Mouse (Mus musculus) retina, adult 2 months (tissue): ENCODE results near the gene Ucp1.
A peak's percentile ranks its signal among the peaks of the same experiment; 100 is the strongest.
"Not testable (repeated sequence)": the region's sequence is repeated elsewhere in the genome, so short reads cannot be mapped to it uniquely, and the experiment has no call there.

Source experiments
- DNase-seq: peaks from one replicate; pipeline ENCODE4 v3.0.0-alpha.2; 2012; ENCODE audit warnings: low read depth, low spot score

Ucp1 gene

DNA sequence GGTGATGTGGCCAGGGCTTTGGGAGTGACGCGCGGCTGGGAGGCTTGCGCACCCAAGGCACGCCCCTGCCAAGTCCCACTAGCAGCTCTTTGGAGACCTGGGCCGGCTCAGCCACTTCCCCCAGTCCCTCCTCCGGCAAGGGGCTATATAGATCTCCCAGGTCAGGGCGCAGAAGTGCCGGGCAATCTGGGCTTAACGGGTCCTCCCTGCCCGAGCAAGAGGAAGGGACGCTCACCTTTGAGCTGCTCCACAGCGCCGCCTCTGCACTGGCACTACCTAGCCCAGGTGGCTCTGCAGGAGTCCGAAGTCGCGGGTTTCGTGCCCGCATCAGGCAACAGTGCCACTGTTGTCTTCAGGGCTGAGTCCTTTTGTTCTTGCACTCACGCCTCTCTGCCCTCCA lies at the start of gene Ucp1:
Ucp1 (plus strand) TSS at position 177 of the 400 bp plus-strand sequence.
- no peak for DNase-seq

DNA sequence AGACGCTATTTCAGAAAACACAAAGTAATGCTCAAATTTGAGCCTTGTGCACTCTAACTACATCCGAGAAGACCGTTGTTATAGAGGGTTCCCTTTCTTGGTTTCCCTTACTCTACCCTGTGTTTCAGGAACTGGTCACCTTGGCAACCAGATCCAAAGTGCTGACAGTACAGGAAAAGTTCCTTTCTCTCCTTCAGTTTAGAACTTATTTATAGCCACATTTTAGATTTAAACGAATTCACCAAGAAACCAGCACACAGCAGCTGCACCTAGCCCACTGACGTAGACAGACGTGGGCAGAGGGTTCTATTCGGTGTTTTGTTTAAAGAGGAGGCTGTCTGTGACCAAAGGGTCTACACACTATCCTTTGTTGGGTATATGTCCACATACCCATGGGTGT lies 46.0 kb upstream of the Ucp1 start:
- DNase-seq, result no peak

DNA sequence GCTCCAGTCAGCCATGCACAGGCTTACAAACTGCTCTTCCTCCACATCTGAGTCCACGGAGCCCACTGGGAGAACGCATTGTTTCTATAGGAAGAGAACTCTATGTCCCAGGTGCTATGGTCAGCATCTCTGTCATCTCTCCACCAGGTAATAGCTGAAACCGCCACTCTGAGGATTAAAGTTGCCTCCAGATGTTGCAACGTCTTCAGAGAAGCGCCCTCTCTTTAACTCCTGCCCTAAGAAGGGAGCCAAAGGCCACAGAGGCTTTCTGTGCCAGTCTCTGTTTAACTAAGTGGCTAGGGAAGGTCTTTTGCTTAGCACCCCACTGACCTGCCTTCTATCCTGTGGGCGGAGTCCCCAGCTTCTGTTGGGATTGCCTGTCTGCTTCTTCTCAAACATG lies 39.3 kb upstream of the Ucp1 start:
- no peak for DNase-seq

DNA sequence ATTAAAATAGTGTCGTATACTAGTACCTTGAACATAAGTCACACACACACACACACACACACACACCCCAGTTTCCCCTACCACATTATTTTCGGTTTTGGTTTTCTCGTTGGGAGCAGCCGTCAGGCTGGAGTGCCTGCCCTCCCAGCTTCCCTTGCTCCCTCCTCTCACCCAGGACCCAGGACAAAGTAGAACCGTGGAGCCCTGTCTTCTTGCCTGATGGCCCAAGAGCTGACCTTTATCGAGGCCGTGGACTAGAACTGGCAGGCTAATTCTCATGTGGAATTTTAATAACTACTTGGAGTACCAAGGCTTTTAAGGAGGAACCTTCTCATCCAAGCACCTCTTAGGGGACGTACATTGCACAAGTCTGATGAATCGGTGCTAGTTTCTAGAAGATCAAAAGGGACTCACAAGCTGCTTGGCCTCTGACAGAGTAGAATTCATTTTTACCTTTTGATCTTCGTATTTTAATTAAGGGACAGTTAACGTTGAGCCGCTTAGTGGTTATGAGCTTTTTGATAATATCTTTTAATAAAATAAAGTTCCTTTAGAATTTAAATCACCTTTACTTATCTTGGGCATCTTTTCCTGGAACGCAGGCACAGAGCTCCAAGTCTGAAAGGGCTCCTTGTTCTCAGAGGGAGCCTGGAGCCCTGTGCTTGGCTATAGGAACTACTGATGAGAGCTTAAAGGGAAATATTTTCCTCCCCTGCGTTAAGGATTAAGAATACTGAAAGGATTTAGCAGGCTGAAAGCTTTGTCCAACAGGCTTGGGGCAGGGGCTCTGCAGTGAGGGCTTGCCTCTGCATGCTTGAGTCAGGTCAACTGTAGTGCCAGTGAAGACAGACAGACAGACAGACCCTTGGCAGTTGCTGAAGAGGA lies 38.5 kb upstream of the Ucp1 start:
- no peak for DNase-seq

DNA sequence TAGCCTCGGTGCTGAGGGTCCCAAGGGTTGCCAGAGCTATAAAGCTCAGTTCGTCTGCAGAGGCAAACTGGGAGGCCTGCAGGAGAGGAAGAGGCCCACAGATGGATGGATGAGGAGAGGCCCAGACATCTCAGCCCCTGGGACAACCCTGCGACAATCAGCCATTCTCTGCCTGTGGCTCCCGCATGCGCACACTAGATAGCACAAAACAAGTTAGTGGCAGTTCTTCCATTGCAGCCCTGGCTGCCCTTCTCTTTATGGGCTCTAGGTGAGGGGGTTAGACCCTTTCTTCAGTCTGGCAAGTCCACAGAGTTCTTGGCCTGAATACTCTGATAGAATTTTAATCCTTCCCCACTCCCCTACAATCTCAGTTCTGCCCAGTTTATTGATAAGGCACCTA lies 37.4 kb upstream of the Ucp1 start:
- DNase-seq, result no peak

DNA sequence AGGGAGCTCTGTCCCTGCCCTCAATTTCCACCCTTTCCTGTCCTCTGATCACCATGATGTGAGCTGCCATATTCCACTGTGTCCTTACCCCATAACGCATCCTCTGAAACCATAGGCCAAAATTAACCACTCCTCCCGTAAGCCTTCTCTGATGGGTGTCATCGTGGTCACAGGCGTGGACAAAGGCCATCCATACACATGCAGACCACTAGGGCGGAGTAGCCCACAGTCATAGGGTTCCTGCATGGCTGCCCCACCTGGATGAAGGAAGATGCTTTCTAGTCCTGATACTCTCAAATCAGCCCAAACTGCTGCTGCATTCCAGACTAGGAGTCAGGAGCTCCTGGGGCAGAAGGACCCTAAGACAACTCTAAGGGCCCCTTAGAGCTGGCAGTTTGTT lies 32.5 kb upstream of the Ucp1 start:
- DNase-seq, result no peak

DNA sequence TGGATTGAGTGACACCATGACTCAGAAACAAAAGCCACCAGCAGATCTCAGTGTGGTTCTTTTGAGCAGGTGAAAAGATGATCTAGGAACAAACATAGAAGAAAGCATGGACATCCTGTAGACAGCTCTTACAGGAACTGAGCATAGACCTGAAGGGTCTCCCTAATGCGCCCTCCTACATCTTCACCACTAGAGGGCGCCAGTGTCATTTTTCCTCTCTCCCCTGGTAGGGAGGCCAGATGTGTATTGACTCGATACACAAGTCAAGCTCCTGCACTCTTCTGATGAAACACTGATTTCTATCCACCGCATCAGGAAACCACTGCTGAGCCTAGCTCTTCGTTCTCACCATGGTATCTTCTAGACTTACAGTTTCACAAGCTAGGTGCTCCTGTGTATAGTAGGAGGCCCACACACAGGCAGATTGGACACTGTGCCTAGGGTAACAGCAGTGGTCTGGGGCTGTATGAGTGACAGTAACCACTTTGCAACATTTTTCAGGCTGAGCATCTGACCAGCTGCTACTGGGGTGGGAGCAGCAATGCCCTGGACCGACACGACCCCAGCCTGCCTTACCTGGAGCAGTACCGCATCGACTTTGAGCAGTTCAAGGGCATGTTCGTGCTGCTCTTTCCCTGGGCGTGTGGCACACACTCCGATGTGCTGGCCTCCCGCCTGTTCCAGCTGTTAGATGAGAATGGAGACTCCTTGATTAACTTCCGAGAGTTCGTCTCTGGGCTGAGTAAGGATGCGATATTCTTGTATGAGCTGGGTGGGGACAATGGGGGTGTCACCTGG lies 29.5 kb upstream of the Ucp1 start:
- peak; percentile 43 for DNase-seq

DNA sequence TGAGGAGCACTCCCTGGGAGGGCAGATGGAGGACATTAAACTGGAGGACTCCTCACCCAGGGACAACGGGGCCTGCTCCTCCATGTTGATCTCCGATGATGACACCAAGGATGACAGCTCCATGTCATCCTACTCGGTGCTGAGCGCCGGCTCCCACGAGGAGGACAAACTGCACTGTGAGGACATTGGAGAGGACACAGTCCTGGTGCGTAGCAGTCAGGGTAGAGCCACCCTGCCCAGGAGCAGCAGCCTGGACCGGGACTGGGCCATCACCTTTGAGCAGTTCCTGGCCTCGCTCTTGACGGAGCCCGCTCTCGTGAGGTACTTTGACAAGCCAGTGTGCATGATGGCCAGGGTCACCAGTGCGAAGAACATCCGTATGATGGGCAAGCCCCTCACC lies 19.0 kb upstream of the Ucp1 start:
- no peak for DNase-seq

DNA sequence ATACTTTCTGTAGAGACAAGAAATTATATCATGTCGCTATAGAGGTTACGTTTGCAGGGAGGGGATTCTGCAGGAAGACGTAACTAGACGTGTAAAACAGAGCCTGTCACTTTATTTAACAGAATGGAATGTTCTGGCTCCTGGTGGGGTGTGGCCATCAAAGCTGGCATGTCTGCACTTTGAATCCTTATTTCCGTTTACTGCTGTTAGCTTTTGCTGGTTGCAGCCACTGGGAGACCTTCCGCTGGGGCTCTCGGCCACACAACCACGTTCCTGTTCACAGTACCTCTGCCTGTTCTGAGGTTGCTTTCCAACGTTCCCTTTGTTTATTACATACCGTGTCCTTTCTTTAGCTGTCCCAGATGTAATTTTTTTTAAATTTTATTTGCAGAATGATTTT lies 17.7 kb upstream of the Ucp1 start:
- no peak for DNase-seq

DNA sequence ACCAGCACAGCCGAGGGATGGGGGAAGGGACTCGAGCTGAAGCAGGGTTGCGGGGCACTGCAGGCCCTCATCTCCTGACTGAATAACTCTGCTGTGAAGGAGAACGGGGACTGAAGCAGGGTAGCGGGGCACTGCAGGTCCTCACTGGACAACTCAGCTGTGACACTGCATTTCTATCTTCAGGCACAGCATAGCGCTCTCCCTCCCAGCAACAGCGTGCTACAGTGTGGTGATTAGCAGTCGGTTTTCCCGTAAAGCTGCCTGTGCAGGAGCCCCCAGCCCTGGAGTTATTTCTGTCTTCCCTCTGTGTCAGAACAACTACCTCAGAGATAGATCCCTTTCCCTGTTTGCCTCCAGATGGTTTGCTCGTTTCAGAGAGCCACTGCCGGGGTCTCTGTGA lies 15.7 kb upstream of the Ucp1 start:
- no peak for DNase-seq

DNA sequence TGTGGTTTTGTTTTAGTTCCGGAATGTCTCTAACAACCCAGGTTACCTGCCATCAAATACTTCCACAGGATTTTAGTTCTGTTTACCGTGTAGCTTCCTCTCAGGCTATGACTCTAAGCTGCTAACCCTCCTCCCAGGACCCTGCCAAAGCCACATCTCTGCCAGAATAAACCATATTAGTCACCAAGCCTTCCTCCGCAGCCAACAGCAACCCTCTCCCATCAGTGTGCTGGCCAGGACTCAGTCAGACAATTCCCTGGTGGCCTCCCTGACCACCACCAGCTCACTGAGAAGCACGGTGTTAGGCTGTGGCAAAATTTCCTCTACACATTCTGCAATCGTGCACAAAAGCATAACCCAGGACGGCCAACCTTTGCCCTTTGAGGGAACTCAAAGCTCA lies 11.7 kb upstream of the Ucp1 start:
- no peak for DNase-seq

DNA sequence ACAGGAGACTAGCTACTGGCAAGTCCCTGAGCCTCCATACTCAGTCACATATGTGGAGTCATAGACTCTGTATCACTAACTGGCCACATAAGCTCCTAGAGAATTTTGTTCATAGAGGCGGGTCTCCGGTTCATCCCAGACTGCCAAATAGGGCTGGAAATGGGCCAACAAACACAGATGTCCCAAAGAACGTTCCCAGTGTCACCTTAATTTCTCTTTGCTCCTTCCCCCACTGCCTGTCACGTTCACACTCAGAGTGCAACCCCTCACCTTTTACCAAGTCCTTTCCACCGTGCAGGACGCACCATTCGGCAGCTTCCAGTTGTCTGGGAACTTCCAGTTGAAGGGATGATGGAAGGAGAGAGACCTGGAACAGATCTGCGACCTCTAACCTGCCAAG lies 4.8 kb upstream of the Ucp1 start:
- no peak for DNase-seq

DNA sequence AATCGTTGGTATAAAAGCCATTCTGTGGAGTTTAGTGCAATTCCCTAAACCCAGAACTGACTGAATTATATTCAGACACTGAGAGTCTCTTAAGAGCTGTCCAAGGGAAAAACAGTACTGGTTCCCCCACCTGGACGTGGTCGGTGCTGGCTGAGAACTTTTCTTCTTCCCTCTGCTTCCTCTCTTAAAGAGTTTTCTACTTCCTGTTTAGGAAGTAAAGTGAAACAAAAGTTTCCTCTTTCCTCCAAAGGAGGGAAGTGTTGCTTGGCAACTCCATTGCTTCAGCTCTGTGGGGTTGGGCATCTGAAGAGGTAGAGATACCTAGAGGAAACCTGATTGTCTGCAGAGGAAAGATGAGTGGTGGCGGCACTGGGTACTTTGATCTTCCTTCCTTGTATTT lies 7.2 kb downstream of the Ucp1 start:
- no peak for DNase-seq

DNA sequence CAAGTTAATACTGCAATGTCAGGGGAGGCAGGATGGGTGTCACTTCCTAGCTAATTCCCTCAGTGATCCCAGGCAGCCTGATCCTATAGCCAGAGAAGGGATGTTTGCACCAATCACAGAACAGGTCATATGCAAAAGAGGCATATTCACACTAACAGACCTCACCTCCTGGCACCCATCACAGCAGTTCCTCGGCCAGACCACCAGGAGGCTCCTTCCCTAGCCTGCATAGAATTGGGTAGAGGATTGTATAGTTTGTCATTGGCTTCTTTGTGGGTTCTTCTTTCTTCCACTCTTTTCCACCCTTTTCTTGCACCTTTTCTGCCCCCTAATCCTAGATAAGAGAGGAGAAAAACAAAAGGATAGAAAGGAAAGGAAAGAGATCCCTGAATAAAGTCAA lies 10.0 kb downstream of the Ucp1 start:
- DNase-seq, result no peak

DNA sequence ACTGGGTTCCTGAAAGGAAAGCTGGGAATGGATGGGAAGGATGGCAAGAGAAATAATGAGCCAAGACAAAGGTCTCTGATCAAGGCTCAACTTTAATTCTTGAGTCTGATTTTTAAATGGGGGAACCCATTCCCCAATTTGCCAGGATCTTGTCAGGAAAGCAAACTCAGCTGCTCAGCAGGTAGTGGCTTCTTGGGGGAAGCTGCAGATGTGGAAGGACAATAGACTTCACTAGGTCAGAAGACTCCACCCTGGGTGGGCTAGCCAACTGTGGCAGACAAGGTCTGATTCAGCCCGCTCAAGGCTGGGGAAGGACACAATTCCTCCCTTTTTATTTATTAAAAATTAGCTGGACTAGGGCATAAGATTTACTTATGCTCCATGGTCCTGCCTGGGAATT lies 14.8 kb downstream of the Ucp1 start:
- no peak for DNase-seq

DNA sequence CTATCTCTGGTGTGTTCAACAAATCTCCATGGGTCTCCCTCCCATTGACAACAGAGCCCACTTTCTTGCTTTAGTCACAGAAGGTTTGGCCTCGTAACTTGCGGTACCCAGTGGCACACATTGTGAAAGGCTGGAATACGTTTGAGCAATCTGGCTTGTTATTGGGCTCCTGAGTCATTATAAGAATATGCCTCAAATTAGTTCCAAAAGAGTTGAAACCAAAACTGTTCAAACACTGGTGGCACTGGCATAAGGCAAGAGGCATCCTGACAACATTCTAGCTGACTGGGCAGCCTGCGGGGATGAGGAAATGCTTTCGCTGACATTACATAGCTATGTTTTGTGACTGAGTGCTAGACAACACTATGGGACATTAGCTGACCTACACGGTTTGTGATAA lies 19.7 kb downstream of the Ucp1 start:
- DNase-seq, result no peak

DNA sequence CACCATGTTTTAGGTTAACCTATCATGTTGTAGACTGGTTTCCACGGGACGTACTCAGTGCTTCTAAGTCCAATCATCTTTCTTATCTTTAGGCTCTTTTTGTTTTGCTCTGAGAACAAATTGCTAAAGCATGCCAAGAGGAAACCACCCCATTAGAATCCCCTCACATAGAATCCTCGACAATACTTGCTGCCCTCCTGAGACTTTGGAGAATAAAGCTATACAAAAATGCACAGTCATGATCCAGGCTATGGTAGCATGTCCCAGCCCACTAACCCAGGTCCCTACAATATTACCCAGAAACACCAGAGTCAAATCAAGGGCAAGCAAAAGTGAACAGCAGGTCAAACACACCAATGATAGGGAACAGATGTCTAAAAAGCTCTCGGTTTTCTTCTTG lies 24.9 kb downstream of the Ucp1 start:
- not testable (repeated sequence) for DNase-seq

DNA sequence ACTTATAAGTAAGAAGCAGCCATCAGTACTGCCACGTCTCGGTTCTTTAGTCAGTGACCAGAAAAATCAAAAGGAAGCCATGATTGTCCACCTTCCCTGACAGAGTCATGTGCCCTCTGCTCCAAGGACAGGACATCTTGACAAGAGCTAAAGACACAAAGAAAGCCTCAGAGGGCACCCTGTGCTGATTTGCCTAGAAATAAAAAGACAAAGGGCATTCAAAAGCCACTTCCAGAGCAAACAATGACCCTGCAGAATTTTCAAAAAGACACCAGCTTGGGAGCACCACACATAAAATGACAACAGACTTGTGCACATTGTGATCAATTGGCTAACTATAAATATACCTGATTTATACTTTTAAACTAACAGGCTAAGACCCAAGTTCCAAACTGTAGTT lies 25.5 kb downstream of the Ucp1 start:
- no peak for DNase-seq

DNA sequence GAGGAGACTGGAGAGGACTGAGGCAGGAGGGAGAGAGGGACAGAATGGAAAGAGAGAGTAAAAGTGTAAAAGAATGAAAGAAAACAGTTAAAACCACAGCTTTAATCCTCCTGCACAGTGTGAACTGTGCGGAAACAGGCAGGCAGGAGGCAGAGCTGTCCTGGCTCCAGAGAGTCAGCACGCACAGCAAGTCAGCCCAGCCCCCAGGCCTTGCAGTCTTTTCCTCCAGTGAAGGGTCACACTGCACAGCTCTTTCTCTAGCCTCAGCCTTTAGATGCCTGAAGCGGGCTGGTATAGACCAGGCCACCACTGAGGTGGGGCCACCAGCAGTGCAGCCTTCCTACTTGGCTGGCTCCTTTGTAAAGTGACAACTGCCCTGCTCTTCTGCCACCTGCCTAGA lies 30.4 kb downstream of the Ucp1 start:
- DNase-seq, result no peak

DNA sequence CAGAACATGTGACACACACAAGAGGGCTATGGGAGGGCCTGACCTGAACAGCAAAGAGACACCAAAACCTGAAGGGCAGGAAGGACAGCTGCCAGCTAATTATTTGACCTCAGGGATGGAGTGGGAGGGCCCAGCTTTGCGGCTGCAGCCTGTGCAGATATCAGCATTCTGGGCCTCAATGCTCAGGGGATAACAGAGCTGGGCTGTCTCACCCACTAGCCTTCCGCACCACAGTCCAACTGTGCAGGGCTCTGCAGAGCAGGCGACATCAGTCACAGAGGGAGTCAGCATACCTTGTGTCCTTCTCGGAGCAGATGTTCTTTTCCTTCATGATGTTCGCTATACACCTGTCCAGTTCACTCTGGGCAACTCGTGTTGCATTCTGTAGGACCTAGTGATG lies 32.2 kb downstream of the Ucp1 start:
- no peak for DNase-seq

DNA sequence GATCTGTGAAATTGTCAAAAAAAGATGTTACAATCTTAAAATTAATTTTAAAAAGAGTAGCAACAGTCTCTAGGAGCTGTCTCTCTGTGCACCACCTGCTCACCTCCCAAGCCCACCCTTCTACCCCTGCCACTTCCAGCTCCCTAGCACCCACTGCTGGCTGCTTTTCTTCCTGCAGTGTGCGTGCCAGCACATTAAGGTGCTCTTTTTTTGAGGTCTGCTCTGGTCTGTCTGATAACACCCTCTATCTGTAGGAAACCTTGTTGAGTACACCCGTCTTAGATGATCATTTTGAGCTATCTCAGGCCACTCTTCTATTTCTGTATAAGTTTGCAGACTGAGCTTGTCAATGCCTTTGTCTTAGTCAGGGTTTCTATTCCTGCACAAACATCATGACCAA lies 32.9 kb downstream of the Ucp1 start:
- DNase-seq, result no peak

DNA sequence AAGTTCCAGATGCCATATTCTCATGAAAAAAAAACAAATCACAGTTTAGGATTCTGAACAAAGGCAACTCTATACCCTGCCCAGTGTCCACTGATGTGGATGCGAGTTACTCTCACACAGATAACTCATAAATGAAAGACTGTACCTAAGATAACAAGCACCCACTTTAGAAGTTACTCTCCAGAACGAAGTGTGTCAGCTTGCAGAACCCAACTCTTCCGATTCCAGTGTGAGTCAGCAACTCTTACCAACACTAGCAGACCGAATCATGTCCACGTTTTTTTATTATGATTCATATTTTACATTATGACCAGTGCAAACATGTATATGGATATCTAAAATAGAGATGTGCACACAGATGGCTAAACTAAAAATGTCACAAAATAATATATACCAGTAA lies 37.7 kb downstream of the Ucp1 start:
- no peak for DNase-seq

DNA sequence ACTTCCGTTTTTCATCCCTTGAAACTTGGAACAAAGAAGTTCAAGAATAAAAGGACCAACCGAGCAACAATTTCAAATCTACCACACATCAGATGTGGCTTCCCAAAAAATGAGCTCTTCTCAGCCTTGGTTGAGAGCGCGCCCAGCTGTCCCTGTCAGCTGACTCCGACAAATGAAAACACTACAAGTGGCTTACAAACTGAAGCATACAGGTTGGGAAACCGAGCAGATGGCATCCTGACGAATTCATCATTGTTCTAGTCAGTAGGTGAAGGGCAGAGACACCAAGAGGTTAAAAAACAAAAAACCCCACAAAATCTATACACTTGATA lies 41.4 kb downstream of the Ucp1 start:
- no peak for DNase-seq
